Mouse (Mus musculus): ENCODE results near the gene Coa4. TPM values are rescaled to one million over a fixed set of nuclear protein-coding genes. Genes with fewer than 3 reads are reported as not detected.
A peak's percentile ranks its signal among the peaks of the same experiment; 100 is the strongest.
"Not testable (repeated sequence)": the region's sequence is repeated elsewhere in the genome, so short reads cannot be mapped to it uniquely, and the experiment has no call there.

Coa4 gene
- total RNA-seq, 2 experiments from 2014 or later, result 7.8 to 9.0 TPM

GRCm38 (mm10) chr7:100549796-100550195 is 12.9 kb downstream of the Coa4 start:
- no peak for DNase-seq (ENCODE audit: extremely low spot score in 1 of 2, low spot score in 2 of 2)
- intact Hi-C loops (cut with DNase I), result loop anchor here (10.0 kb wide), 1 partner anchor 55 kb away; the partner anchor contains the start of genes Mrpl48 and Rab6a

GRCm38 (mm10) chr7:100550338-100551007 is 13.6 kb downstream of the Coa4 start:
- intact Hi-C loops (cut with DNase I), result loop anchor here (10.0 kb wide), 1 partner anchor 54 kb away; the partner anchor contains the start of genes Mrpl48 and Rab6a
- DNase-seq (ENCODE audit: extremely low spot score in 1 of 2, low spot score in 2 of 2), result peak; percentile 32 to 51

GRCm38 (mm10) chr7:100554939-100555338 is 18.1 kb downstream of the Coa4 start:
- no peak for DNase-seq (ENCODE audit: extremely low spot score in 1 of 2, low spot score in 2 of 2)
- intact Hi-C loops (cut with DNase I), result loop anchor here (10.0 kb wide), 1 partner anchor 50 kb away; the partner anchor contains the start of genes Mrpl48 and Rab6a

- intact Hi-C loops (cut with DNase I), result loop anchor here (10.0 kb wide), 1 partner anchor 49 kb away; the partner anchor contains the start of genes Mrpl48 and Rab6a
- DNase-seq (ENCODE audit: extremely low spot score in 1 of 2, low spot score in 2 of 2), result peak; percentile 50 to 55
Observed at GRCm38 (mm10) chr7:100555431-100555951, 18.6 kb downstream of the Coa4 start.

GRCm38 (mm10) chr7:100557241-100557640 is 20.4 kb downstream of the Coa4 start:
- intact Hi-C loops (cut with DNase I), result loop anchor here (10.0 kb wide), 1 partner anchor 48 kb away; the partner anchor contains the start of genes Mrpl48 and Rab6a
- DNase-seq (ENCODE audit: extremely low spot score in 1 of 2, low spot score in 2 of 2), result no peak

- no peak for DNase-seq (ENCODE audit: extremely low spot score in 1 of 2, low spot score in 2 of 2)
- intact Hi-C loops (cut with DNase I), result loop anchor here (10.0 kb wide), 1 partner anchor 45 kb away; the partner anchor contains the start of genes Mrpl48 and Rab6a
Observed at GRCm38 (mm10) chr7:100559331-100559730, 22.5 kb downstream of the Coa4 start.

- intact Hi-C loops (cut with DNase I), result no loop called here
- no peak for DNase-seq (ENCODE audit: extremely low spot score in 1 of 2, low spot score in 2 of 2)
Observed at GRCm38 (mm10) chr7:100561861-100562587, 25.2 kb downstream of the Coa4 start.

- DNase-seq (ENCODE audit: extremely low spot score in 1 of 2, low spot score in 2 of 2); intact Hi-C loops (cut with DNase I): not testable (repeated sequence)
Observed at GRCm38 (mm10) chr7:100567238-100567637, 30.4 kb downstream of the Coa4 start.

GRCm38 (mm10) chr7:100569907-100570306 is 33.0 kb downstream of the Coa4 start:
- intact Hi-C loops (cut with DNase I), result no loop called here
- DNase-seq (ENCODE audit: extremely low spot score in 1 of 2, low spot score in 2 of 2), result no peak

- intact Hi-C loops (cut with DNase I), result no loop called here
- DNase-seq (ENCODE audit: extremely low spot score in 1 of 2, low spot score in 2 of 2), result no peak
Observed at GRCm38 (mm10) chr7:100570930-100571715, 34.3 kb downstream of the Coa4 start.

- DNase-seq (ENCODE audit: extremely low spot score in 1 of 2, low spot score in 2 of 2), result no peak
Observed at GRCm38 (mm10) chr7:100572061-100572460, 35.2 kb downstream of the Coa4 start.

GRCm38 (mm10) chr7:100572704-100573103 is 35.8 kb downstream of the Coa4 start:
- intact Hi-C loops (cut with DNase I), result no loop called here
- DNase-seq (ENCODE audit: extremely low spot score in 1 of 2, low spot score in 2 of 2), result no peak

More at GRCm38 (mm10) chr7:100572061-100572460, 35.2 kb downstream of the Coa4 start:
- intact Hi-C loops (cut with DNase I), result no loop called here

GRCm38 (mm10) chr7:100578794-100579193 is 41.9 kb downstream of the Coa4 start:
- intact Hi-C loops (cut with DNase I), result no loop called here
- DNase-seq (ENCODE audit: extremely low spot score in 1 of 2, low spot score in 2 of 2), result no peak

- no peak for DNase-seq (ENCODE audit: extremely low spot score in 1 of 2, low spot score in 2 of 2)
- intact Hi-C loops (cut with DNase I), result loop anchor here (10.0 kb wide), 1 partner anchor 47 kb away; the partner anchor contains the start of gene Coa4
Observed at GRCm38 (mm10) chr7:100582235-100582634, 45.4 kb downstream of the Coa4 start.

- intact Hi-C loops (cut with DNase I), result loop anchor here (10.0 kb wide), 1 partner anchor 48 kb away; the partner anchor contains the start of gene Coa4
- peak; percentile 83 to 94 for DNase-seq (ENCODE audit: extremely low spot score in 1 of 2, low spot score in 2 of 2)
Observed at GRCm38 (mm10) chr7:100582727-100583236, 45.9 kb downstream of the Coa4 start.

GRCm38 (mm10) chr7:100589816-100590215 is 52.9 kb downstream of the Coa4 start:
- intact Hi-C loops (cut with DNase I), result loop anchor here (10.0 kb wide), 1 partner anchor 55 kb away; the partner anchor contains the start of gene Coa4
- no peak for DNase-seq (ENCODE audit: extremely low spot score in 1 of 2, low spot score in 2 of 2)
